Mouse (Mus musculus): ENCODE results near the gene Irak1. TPM values are rescaled to one million over a fixed set of nuclear protein-coding genes. Genes with fewer than 3 reads are reported as not detected.

The Irak1 gene
- polyA plus RNA-seq, 1 experiment: 104 TPM

DNA sequence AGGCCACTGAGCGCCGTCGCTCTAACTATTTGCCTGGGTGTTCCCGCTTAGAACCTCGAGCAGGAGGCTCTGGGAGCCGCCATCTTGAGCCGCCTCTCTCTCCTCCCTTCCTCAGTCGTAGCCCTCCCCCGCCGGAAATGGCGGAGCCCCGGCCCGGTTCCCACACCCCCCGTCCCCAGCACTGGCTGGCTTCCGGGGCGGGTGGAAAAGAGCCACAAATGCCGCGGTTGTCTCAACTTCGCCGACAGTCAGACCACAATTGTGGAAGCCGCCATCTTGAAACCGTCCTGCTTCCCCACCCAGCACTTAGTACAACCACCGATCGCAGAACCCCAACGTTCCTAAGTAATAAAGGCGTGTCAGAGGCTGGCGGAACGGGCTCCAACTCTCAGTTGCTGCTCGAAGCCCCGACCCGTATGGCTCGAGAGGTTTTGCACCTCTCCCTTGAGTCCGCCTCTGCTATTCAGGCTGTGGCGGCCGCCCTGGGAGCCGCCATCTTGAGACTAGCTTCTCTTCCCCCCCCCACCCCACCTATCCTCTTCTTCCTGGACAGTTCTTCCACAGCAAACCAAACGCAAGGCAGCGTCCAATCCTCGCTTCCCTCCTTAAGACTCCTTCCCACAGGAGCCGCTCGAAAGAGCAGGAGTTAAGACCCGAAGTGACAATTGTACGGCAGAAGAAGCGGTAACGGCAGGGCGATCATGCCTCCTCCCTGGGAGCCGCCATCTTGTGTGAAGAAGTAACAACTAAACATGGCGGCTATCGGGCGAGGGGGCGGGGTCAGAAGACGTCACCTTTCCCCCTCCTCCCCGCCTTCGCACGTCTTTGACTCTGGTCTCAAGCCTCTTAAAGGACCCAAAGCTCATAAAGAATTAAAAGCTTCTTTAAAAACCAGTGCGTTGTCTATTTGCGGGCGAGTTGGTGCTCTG, 57.2 kb downstream of the Irak1 start, which contains the start of gene Hcfc1:
TSS of gene Hcfc1 (minus strand) at position 110 of the 929 bp plus-strand sequence.
- DNase-seq (ENCODE audit: low spot score): peak; percentile 77

DNA sequence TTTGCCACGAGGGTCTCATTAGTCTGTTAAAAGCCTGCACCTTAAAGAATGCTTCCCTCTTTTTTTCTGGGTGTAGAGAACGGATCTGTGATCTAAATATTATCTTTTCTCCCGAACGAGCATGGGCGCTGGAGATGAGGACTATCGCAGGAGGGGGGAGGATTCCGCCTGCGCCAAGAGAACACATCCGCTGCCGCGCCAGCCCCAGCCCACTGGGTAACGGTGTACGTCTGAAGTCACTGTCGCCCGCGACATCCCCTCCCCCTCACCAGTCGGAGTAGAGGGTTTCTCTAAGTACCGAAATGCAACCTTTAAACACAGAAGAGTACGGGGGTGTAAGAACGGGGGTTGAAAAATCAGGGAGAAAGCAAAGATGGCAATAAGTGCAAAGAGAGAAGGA, 58.4 kb downstream of the Irak1 start:
- DNase-seq (ENCODE audit: low spot score): no peak

DNA sequence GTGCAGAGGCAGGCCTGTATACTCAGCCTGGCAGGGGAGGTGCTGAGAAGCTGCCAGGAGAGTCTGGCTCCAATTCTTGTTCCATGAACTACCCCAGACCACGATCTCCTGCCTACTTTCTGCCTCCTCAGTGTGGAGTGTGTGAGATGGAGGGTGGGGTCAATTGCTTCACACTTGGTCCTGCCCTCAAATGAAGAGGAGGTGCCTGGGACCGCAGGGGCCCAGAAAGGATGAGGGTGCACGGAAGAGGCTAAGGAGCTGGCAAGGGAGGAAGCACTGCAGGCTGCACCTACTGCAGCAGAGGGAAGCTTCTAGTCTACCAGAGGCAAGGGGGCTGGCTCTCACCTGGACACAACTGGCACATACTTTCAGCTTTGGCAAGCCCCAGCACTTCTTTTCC, 59.4 kb downstream of the Irak1 start:
- no peak for DNase-seq (ENCODE audit: low spot score)

Other genes with a start within 250 kb of the Irak1 start
- 7.3 and 9.4 TPM in 2 replicates for gene Srpk3, start 249.5 kb downstream of the Irak1 start, polyA plus RNA-seq (2012; rRNA removed)
- gene Idh3g, start 237.0 kb downstream of the Irak1 start, polyA plus RNA-seq (2012; rRNA removed): 285 and 332 TPM in 2 replicates
- 189 and 254 TPM in 2 replicates for gene Ssr4, start 236.9 kb downstream of the Irak1 start, polyA plus RNA-seq (2012; rRNA removed)
- gene Pdzd4, start 198.9 kb downstream of the Irak1 start, polyA plus RNA-seq (2012; rRNA removed): 9.5 and 10.4 TPM in 2 replicates
- gene Avpr2, start 131.8 kb downstream of the Irak1 start, polyA plus RNA-seq (2012; rRNA removed): not detected in 2 replicates
- gene L1cam, start 127.8 kb downstream of the Irak1 start, polyA plus RNA-seq (2012; rRNA removed): 24.9 and 32.0 TPM in 2 replicates
- gene Arhgap4, start 102.0 kb downstream of the Irak1 start, polyA plus RNA-seq (2012; rRNA removed): 6.0 and 8.4 TPM in 2 replicates
- gene Naa10, start 102.0 kb downstream of the Irak1 start, polyA plus RNA-seq (2012; rRNA removed): 86.8 and 92.2 TPM in 2 replicates
- gene Renbp, start 93.1 kb downstream of the Irak1 start, polyA plus RNA-seq (2012; rRNA removed): 35.0 and 36.8 TPM in 2 replicates
- 18.7 and 32.6 TPM in 2 replicates for gene Hcfc1, start 57.6 kb downstream of the Irak1 start, polyA plus RNA-seq (2012; rRNA removed)
- not detected in 2 replicates for gene Opn1mw, start 103.5 kb upstream of the Irak1 start, polyA plus RNA-seq (2012; rRNA removed)
- 12.8 and 17.1 TPM in 2 replicates for gene Mecp2, start 111.4 kb upstream of the Irak1 start, polyA plus RNA-seq (2012; rRNA removed)
- gene Tex28, start 143.9 kb upstream of the Irak1 start, polyA plus RNA-seq (2012; rRNA removed): not detected in 2 replicates
- gene Tktl1, start 153.3 kb upstream of the Irak1 start, polyA plus RNA-seq (2012; rRNA removed): 0.03 and 0.04 TPM in 2 replicates
- gene Flna, start 225.9 kb upstream of the Irak1 start, polyA plus RNA-seq (2012; rRNA removed): 5,313 and 5,579 TPM in 2 replicates
- 92.6 and 98.0 TPM in 2 replicates for gene Emd, start 230.8 kb upstream of the Irak1 start, polyA plus RNA-seq (2012; rRNA removed)
- 2,380 and 2,941 TPM in 2 replicates for gene Rpl10, start 246.9 kb upstream of the Irak1 start, polyA plus RNA-seq (2012; rRNA removed)